Mouse (Mus musculus) MEL-GATA-1-ER (cell line): ENCODE measurements around the gene Vwa5a.

ENCODE experiments used
- DNase-seq: peaks from one replicate; pipeline ENCODE4 v3.0.0-alpha.2; 2012; ENCODE audit warnings: low read depth; ENCODE audit errors: extremely low read depth

The Vwa5a gene

DNA sequence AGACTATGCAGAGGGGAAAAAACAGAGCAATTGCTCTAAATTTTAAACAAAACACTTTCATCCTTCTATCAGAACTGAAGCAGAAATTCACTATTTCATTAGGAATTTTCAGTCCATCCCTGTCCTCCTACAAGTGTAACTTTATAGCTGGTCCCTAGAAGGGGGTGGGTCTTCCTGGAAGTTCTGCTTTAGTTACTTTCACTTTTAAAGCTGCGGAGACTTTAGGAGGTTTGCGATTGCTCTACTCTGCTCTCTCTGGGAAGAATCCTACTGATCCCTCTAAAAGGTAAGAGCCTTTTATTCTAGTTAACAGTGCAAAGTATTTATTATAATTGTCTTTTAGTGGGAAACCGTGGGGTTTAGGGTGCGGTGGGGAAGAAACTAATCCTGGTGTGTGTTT lies at the start of gene Vwa5a:
TSS of gene Vwa5a (plus strand) at position 167 of the 400 bp plus-strand sequence.
- peak; percentile 77 for DNase-seq

- peak; percentile 41 for DNase-seq
Measured at GRCm38 (mm10) chr9:38672887-38673286, 45.2 kb upstream of the Vwa5a start.

DNA sequence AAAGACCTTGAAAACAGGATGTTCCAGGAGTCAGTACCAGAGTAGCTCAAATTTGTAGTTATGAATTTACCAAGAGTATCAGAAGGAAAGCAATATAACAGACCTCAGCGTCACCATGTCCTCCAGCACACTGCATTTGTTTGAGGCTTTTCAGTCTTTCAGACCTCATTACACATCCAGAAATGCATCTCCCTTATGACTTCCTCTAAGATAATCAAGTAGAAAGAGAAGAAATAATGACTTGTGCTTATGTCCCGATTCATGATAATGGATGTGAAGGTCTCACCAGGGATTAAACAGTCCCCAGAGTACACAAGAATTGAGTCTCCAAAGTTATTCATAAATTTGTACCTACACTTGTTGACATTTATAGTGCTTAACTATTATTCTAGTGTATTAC lies 43.6 kb upstream of the Vwa5a start, which contains the start of gene Olfr918:
TSS of gene Olfr918 (minus strand) at position 101 of the 400 bp plus-strand sequence.
- DNase-seq: no peak

DNA sequence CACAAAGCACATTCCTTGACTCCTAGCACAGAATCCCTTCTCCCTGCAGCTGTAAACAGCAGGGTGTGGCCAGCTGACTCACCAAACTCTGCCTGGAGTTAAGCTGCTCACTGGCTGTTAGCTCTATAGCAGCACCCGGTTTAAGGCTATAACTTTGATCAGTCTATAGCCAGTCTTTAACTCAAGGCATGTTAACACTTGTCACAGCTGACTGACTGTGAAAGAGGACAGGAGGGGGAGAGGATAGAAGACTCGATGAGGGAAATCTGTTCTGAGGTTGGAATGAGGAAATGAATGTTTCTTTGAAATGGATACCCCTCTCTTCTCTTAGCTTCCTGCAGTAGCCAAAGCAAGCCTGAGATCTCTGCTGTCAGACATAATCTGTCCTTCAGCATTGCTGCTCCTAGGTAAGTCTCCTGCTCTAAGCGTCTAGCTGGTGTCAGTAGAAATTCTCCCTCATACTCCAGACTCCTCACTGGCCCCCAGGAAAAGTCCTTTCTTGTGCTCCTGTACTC lies 916 bp downstream of the Vwa5a start:
- DNase-seq: peak; percentile 11

- DNase-seq: peak; percentile 41
Measured at GRCm38 (mm10) chr9:38724044-38724443, 6.0 kb downstream of the Vwa5a start.

DNA sequence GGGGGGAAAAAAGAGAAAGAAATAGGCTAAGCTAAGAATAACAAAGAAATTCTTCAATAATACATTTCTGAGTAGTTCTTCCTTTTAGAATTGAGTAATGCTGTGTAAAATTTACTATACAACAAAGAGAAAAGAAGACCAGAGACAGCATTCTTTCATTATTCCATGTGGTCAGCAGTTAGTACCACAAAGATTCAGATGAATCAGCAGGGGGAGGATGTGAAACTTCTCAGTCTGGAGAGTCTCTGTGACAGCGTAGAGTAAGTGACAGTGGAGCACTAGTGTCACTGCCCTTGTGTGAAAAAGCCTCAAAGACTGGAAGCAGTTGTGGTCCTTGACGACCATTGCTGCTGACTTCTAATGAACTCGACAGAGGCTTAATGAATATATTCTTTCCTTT lies 10.2 kb downstream of the Vwa5a start:
- DNase-seq: no peak

- DNase-seq: no peak
Measured at GRCm38 (mm10) chr9:38741408-38741807, 23.3 kb downstream of the Vwa5a start.

- no peak for DNase-seq
Measured at GRCm38 (mm10) chr9:38744619-38745315, 26.7 kb downstream of the Vwa5a start.

- DNase-seq: no peak
Measured at GRCm38 (mm10) chr9:38751999-38752398, 33.9 kb downstream of the Vwa5a start, which contains the start of gene Olfr920. TSS of gene Olfr920 (plus strand) at chr9:38752299.

DNA sequence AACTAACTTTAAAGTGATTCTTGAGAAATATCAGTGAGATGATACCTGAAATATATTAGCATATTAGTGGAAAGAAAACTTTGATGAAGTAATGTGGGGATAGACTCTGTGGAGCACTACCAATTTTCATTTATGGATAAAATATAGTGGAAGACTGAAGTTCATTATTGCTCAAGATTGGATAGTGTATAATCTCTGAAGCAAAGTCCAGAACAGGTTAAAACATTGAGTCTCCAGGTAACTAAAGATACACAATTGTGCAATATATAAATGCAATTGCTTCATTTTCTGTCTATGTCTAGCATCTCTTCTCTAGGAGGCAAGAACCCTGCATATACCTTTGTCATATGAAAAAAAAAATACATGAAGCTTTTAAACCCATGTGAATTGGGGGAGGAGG lies 54.7 kb downstream of the Vwa5a start, which contains the start of gene Olfr921:
TSS of gene Olfr921 (plus strand) at position 301 of the 400 bp plus-strand sequence.
- no peak for DNase-seq

GRCm38 (mm10) chr9:38792689-38793088 lies 74.6 kb downstream of the Vwa5a start:
- no peak for DNase-seq
